Mouse (Mus musculus) E14TG2a.4 (cell line): ENCODE results near the gene Slc26a5.
A peak's percentile ranks its signal among the peaks of the same experiment; 100 is the strongest.

ENCODE experiments used
- CTCF ChIP-seq: conservative IDR thresholded peaks from 2 replicates; pipeline ENCODE4 v1.5.1; 2014; ENCODE audit warnings: low read length
- NANOG ChIP-seq: IDR thresholded peaks from 2 replicates; pipeline ENCODE4 v1.6.1; 2014; ENCODE audit warnings: borderline replicate concordance, low read length, mixed read lengths
- POU5F1 ChIP-seq: IDR thresholded peaks from 2 replicates; pipeline ENCODE4 v1.6.1; 2014; ENCODE audit warnings: low read length, borderline replicate concordance

DNA sequence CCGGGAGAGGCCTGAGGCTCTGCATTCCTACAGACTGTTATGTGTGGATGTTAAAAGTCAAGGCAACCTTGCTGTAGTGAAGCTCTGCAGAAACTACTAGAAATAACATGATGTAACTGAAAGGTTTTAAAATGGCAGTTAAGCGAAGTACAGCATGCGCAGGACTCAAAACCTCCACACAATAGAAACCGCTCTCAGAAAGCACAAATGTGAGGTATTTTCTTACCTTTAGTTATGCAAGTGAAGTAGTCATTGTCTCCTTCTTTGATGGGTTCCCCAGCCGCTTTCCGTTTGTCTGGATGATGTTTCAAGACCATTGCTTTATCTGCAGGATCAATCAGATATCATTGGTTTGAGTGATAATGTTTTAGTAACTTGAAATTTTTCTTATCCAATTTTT lies 88.9 kb downstream of the Slc26a5 start:
- TF ChIP-seq CTCF (no peak), NANOG (peak; percentile 36; the same call in 1 of the 2 replicates), POU5F1 (no peak)
